Mouse (Mus musculus) telencephalon, adult 2 months (tissue): Measurements from ENCODE around the gene Gm5941.
"Not testable (repeated sequence)": the region's sequence is repeated elsewhere in the genome, so short reads cannot be mapped to it uniquely, and the experiment has no call there.

Experiments
- DNase-seq: peaks from one replicate; pipeline ENCODE4 v3.0.0-alpha.2; 2011; ENCODE audit warnings: low read depth, low spot score

Gm5941 gene

GRCm38 (mm10) chrX:92489649-92490048, at the start of gene Gm5941:
TSS of gene Gm5941 (plus strand) at chrX:92489949.
- DNase-seq: not testable (repeated sequence)

DNA sequence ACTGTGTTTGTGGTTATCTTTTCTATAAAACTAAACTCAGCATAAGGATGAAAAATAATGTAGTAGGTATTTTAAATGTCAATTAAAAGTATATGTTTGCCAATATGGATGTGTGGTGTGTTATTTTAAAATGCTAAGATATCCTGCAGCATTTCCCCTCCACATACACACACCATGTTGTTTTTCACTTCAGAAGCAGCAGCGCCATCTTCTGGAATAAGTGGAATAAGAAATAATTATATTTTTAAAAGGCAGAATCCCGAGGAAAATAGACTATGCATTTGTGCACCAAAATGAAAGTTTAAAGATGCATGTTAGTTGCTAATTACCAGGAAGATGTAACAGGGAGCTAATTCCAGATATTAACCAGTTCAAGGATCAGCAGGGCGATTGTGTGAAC, 29.3 kb upstream of the Gm5941 start:
- no peak for DNase-seq

GRCm38 (mm10) chrX:92464773-92465172, 25.0 kb upstream of the Gm5941 start:
- DNase-seq: no peak

DNA sequence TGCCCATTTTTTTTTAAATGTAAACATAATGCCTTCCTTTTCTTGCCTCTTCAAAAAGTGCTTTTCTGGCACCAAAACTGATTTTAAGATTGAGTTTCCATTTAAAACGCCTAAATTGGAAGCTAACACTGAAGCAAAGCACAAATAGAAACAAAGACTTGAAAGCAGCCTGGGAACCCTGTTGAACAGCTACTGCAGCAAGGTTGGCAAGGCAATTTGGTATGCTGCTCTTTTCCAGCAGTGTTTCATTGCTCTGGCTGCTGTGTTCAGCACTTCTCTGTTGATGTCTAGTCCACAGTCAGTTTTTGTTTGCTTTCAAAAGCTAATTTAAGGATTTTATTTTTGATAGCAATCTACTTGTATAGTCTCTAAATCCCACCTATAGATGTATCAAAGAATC, 8.5 kb downstream of the Gm5941 start:
- peak; percentile 12 for DNase-seq

- no peak for DNase-seq
Observed at GRCm38 (mm10) chrX:92527826-92528225, 38.1 kb downstream of the Gm5941 start.
